Mouse (Mus musculus) ES-E14 (cell line): ENCODE results near the gene Ctu2. TPM values are rescaled to one million over a fixed set of nuclear protein-coding genes. Genes with fewer than 3 reads are reported as not detected.
A peak's percentile ranks its signal among the peaks of the same experiment; 100 is the strongest.

ENCODE experiments used
- DNase-seq: peaks from one replicate; pipeline ENCODE4 v3.0.0-alpha.2; 2013; ENCODE audit warnings: low read depth, low spot score
- H3K27ac ChIP-seq: 2 replicates; pipeline ENCODE4 v1.5.1; 2012; ENCODE audit warnings: low read depth, mild to moderate bottlenecking, low read length, moderate library complexity, mixed read lengths; ENCODE audit not compliant: poor library complexity, insufficient read depth, severe bottlenecking
- H3K36me3 ChIP-seq: 2 replicates; pipeline ENCODE4 v1.6.1; 2012; ENCODE audit warnings: mild to moderate bottlenecking, low read length, moderate library complexity, mixed read lengths; ENCODE audit not compliant: control insufficient read depth, poor library complexity, insufficient read depth, severe bottlenecking
- H3K4me1 ChIP-seq, 2 experiments: fragments of 150-350 bp in 1 of 2; sonication (generic) in 1 of 2; 2 replicates each; pipeline ENCODE4 v1.6.1; 2012; ENCODE audit warnings: low read length in 2 of 2, mild to moderate bottlenecking in 1 of 2, mixed read lengths in 1 of 2; ENCODE audit not compliant: control insufficient read depth in 2 of 2, insufficient read depth in 2 of 2, poor library complexity in 1 of 2
- H3K4me3 ChIP-seq, 2 experiments: fragments of 150-350 bp in 1 of 2; sonication (generic) in 1 of 2; 2 replicates each; pipeline ENCODE4 v1.5.1; 2012; ENCODE audit warnings: low read length in 2 of 2, low read depth in 1 of 2, mild to moderate bottlenecking in 1 of 2, mixed read lengths in 1 of 2; ENCODE audit not compliant: insufficient read depth in 1 of 2, poor library complexity in 1 of 2, severe bottlenecking in 1 of 2
- H3K9ac ChIP-seq: 2 replicates; pipeline ENCODE4 v1.6.1; 2012; ENCODE audit warnings: low read depth, mild to moderate bottlenecking, low read length, mixed read lengths; ENCODE audit not compliant: poor library complexity, insufficient read depth, severe bottlenecking
- H3K9me3 ChIP-seq: fragments of 150-350 bp; sonication (generic); 2 replicates; pipeline ENCODE4 v1.6.1; 2012; ENCODE audit warnings: low read depth, mild to moderate bottlenecking, low read length; ENCODE audit not compliant: control insufficient read depth, insufficient read depth
- CHD2 ChIP-seq: IDR thresholded peaks from 2 replicates; pipeline ENCODE4 v1.6.1; 2014; ENCODE audit warnings: mild to moderate bottlenecking, low read depth, low read length, inconsistent platforms
- HCFC1 ChIP-seq: IDR thresholded peaks from 2 replicates; pipeline ENCODE4 v1.6.1; 2012; ENCODE audit warnings: low read length, inconsistent platforms, borderline replicate concordance; ENCODE audit not compliant: insufficient read depth
- MAFK ChIP-seq: IDR thresholded peaks from 2 replicates; pipeline ENCODE4 v1.6.1; 2014; ENCODE audit warnings: mild to moderate bottlenecking, low read depth, low read length, inconsistent platforms; ENCODE audit not compliant: insufficient read depth
- ZC3H11A ChIP-seq: IDR thresholded peaks from 2 replicates; pipeline ENCODE4 v1.6.1; 2012; ENCODE audit warnings: low read depth, mild to moderate bottlenecking, inconsistent platforms, low read length, borderline replicate concordance
- ZNF384 ChIP-seq: IDR thresholded peaks from 2 replicates; pipeline ENCODE4 v1.6.1; 2012; ENCODE audit warnings: low read depth, low read length, inconsistent platforms
- in situ Hi-C, 2 experiments: fragments of 600-800 bp; cut with MboI; formaldehyde crosslinking; loops; one replicate each; pipeline ENCODE4 v1.15.1; 2025; ENCODE audit warnings: low sequenced_read_pairs in 2 of 2, inconsistent platforms in 1 of 2; ENCODE audit not compliant: unreplicated experiment in 2 of 2
- total RNA-seq: library from RNA; depleted of rRNA; stranded (reverse); fragments of 300-350 nt; gene quantifications from 2 replicates; pipeline ENCODE4 v1.2.3, GENCODE M21; 2012

Gene Ctu2
- total RNA-seq, 1 experiment: 79.8 TPM

DNA sequence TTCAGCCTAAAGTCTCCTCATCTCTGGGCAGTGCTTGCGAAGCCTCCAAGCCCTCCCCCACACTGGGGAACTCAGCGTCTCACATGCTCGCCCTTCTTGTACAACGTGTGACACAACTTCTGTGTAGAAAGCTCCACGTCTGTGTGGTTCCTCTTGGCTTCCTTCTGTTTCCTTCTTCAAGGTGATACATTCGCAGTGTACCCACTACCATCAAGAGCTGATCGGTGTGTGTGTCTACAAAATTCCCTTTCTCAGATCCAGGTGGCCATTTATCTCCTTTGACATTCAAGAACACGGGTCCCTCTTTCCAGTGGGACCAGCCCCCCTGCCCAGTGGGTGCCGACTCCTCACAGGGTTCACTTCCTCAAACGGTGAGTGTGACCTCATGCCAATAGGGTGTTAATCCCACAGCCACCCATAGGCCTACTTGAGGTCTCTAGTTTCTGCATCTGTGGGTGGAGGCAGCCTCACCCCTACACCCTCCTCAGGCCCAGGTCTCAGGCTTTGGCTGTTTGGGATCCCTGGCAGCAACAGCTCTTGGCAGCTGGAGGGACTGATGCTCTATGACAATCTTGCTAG is 45.8 kb upstream of the Ctu2 start:
- Histone ChIP-seq H3K4me1 (peaks cover 3 to 21% of the 10 kb centered on the region in 2 experiments; a peak in 2 of 4 replicates), H3K9ac (no peak overlapping the region), H3K27ac (no peak overlapping the region), H3K4me3 (no peak overlapping the region), H3K9me3 (no peaks in the 10 kb centered on the region), H3K36me3 (peaks cover 14% of the 10 kb centered on the region; the same call in 1 of the 2 replicates)
- in situ Hi-C loops: no loop called here
- no peak for TF ChIP-seq ZNF384
- no peak for TF ChIP-seq ZC3H11A
- TF ChIP-seq CHD2: no peak
- TF ChIP-seq HCFC1: no peak
- no peak for TF ChIP-seq MAFK
- DNase-seq: no peak

DNA sequence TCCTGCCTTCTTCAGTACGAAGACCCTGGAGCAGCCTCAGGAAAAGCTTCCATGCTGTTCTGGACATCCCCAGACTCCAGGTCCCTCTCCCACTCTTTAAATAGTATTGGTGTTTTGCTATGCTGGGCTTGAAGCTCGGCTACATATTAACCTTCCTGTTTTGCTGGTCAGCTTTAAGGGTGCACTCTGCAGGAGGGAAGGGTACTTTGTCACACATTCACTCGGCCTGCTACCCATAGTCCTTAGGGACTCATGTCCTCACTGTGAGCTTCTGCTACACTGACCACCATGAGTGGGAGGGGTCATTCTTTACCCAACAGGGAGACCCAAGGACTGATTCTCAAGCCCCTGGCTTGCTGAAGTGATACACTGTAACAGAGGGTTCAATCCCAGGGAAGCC is 45.3 kb upstream of the Ctu2 start:
- Histone ChIP-seq H3K9ac (no peak overlapping the region), H3K36me3 (peaks cover 14% of the 10 kb centered on the region; the same call in 1 of the 2 replicates), H3K4me3 (no peak overlapping the region), H3K27ac (no peak overlapping the region), H3K9me3 (no peaks in the 10 kb centered on the region), H3K4me1 (peaks cover 3 to 21% of the 10 kb centered on the region in 2 experiments; a peak in 2 of 4 replicates)
- DNase-seq: no peak
- TF ChIP-seq ZC3H11A (no peak), HCFC1 (no peak), MAFK (no peak), ZNF384 (no peak), CHD2 (no peak)
- in situ Hi-C loops: no loop called here

DNA sequence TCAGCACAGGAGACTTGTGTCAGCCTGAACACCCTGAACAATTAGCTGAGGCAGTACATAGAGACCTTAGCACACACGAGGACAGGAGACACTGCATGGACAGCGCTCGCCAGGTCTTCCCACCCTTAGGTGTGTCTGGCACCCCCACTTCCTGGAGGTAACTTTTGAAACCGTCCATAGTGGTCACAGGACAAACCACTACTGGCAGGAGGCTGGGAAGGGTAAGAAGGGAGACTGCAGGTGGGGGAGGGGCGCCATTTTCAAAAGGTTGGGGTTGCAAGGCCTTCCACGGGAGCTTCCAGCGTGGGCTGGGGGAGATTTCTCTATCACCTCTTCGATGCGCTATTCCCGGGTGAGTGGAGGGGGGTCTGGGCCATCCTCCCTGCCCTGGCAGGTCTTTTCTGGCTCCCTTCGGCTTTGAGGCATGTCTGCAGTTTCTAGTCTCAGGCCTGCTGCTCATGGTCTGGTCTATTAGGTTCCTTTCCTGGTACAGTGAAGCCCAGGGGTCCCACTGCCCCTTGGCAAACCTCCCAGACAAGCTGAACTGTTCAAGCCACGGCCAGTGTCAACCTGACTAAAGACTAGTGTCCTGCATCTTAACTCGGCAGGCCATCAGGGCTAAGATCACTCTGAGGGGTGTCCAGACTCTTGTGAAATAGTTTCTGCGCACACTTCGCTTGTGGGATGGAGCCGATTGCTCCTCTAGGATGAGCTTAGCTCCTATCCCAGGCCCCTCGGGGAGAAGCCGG is 44.1 kb upstream of the Ctu2 start:
- in situ Hi-C loops: no loop called here
- peaks cover 21% of the 10 kb centered on the region; the same call in 1 of the 2 replicates for H3K36me3 ChIP-seq
- H3K9me3 ChIP-seq: no peaks in the 10 kb centered on the region
- H3K9ac ChIP-seq: peak overlapping the region; percentile 74
- DNase-seq: no peak
- TF ChIP-seq ZC3H11A: no peak
- no peak for TF ChIP-seq ZNF384
- TF ChIP-seq CHD2: no peak
- no peak for TF ChIP-seq MAFK
- no peak for TF ChIP-seq HCFC1
- H3K4me1 ChIP-seq: peaks cover 3 to 24% of the 10 kb centered on the region in 2 experiments; a peak in 2 of 4 replicates
- H3K27ac ChIP-seq: no peak overlapping the region
- H3K4me3 ChIP-seq: peak overlapping the region; percentile 71 to 74

DNA sequence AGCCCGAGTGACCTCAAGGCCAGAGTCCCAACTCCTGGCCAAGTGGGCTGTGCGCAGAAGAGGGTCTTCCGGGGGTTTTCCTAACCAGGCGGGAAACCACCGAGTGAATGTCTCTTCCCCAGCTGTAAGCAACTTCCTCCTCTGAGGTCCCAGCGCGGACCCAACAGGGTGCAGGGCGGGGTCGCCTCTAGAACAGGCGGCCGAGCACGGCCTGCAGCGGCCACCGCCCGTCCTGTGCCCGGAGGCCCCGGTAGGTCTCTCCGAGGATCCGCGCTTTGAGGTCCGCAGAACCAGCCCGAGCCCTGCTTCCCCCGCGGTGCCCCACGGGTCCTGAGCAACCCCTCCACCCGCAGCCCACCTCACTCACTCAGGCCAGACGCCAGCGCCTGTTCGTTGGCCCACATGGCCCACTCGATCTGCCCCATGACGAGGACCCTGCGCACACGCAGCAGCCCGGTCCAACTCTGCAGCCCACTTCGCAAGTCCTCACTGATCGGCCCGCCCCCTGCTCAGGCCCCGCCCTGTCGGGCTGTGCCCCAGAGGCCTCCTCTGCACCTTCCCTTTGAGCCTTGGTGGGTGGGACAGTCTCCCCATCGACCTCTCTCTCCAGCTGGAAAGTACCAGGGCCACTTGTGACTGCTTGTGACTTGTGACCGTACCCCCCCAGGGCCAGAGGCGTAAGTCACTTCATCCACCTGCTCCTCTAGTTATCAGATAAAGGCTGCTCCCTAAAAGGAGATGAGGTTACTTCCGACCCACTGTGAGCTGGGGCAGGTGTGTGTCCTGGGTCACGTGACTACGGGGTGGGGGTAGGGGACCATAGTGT is 43.3 kb upstream of the Ctu2 start, which contains the start of gene Cyba:
TSS of gene Cyba (minus strand) at position 488 of the 826 bp plus-strand sequence.
- peak; percentile 47 for DNase-seq
- TF ChIP-seq HCFC1: peak; percentile 22; the same call in 1 of the 2 replicates
- TF ChIP-seq ZC3H11A: no peak
- no peak for TF ChIP-seq MAFK
- no peak for TF ChIP-seq CHD2
- no peak for TF ChIP-seq ZNF384
- Histone ChIP-seq H3K9ac (peak within 1 kb of the TSS; percentile 74), H3K4me1 (peaks cover 3 to 32% of the 10 kb centered on the region in 2 experiments; a peak in 2 of 4 replicates), H3K9me3 (no peaks in the 10 kb centered on the region), H3K27ac (no peak within 1 kb of the TSS; the same call in 1 of the 2 replicates), H3K36me3 (peaks cover 27% of the 10 kb centered on the region; the same call in 1 of the 2 replicates), H3K4me3 (peak within 1 kb of the TSS; percentile 71 to 74)
- in situ Hi-C loops: no loop called here
